Mouse (Mus musculus) T-helper 17 cell (primary cell): ENCODE data around the gene Bcap31.
"Not testable (repeated sequence)": the region's sequence is repeated elsewhere in the genome, so short reads cannot be mapped to it uniquely, and the experiment has no call there.

ENCODE experiments used
- in situ Hi-C, 2 experiments: fragments of 300-600 bp; cut with MboI, MseI; formaldehyde crosslinking; loops; 1 replicate in 1 of 2; 2 replicates in 1 of 2; pipeline ENCODE4 v1.15.1; 2025; ENCODE audit warnings: high pct_unique_total_duplicates in 2 of 2

Bcap31 gene

DNA sequence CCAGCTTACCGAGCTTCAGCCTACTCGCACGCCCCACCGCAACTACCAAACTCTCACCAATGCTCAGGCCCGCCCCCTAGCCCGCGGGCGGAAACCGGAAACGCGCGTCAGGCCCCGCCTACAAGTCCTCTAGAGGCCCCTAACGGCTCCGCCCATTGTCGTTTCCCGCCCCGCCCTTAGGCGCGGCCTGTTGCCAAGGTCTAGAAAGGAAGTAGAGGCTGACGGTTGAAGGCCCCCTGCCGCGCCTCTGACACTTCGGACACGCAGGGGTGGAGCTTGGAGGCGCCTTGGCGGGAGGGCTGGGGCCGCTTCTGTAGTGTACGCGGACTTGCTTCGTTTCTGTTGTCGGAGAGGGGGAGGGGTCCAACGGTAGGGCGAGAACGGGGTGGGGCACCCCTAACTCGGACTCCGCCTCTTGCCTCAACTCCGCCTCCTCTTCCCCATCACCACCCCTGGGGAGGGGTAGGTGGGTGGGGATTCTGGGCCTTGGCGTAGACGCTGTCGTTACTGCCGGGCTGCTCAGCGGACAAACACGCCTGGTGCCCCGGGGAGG, at the start of gene Bcap31, which contains the start of gene Abcd1:
Gene Bcap31, minus strand, starts transcription at position 67 of the 553 bp plus-strand sequence.
Gene Abcd1, plus strand, starts transcription at position 489 of the 553 bp plus-strand sequence.
- in situ Hi-C loops: no loop called here

DNA sequence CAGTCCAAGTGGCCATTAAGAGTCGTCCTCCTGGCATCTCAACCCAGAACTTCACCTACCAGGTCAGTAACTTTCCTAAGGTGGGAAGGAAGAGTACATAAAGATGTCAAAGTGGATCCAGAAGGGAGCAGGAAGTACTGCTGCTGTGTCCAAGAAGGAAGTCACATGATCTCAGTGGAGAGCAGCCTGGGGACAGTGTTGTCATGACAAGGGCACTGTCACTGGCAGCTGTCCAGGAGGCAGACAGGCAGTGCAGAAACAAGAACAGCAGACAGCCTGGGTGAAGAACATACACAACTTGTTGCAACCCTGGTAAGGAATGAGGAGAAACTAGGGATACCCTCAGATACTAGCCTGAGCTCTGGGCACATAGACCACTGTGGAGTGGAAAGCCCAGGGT, 49.3 kb upstream of the Bcap31 start:
- in situ Hi-C loops: loop anchor here in 1 of 2 experiments (10.0 kb wide), 1 partner anchor 1411 kb away; no protein-coding TSS in a partner anchor

DNA sequence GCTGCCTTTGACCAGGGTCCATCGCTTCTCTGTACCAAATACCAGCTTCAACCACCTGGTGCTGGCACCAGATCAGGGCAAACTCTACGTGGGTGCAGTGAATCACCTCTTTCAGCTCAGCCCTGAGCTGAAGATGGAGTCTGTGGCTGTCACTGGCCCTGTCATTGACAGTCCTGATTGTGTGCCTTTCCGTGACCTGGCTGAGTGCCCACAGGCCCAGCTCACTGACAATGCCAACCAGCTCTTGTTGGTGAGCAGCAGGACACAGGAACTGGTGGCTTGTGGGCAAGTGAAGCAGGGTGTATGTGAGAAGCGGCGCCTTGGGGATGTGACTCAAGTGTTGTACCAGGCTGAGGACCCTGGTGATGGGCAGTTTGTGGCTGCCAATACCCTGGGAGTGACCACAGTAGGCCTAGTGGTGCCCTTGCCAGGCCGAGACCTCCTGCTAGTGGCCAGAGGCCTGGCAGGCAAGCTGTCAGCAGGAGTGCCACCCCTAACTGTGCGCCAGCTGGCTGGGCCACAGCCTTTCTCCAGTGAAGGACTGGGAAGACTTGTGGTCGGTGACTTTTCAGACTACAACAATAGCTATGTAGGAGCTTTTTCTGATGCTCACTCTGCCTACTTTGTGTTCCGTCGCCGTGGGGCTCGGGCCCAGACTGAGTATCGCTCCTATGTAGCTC, 42.8 kb upstream of the Bcap31 start:
- in situ Hi-C loops: no loop called here

DNA sequence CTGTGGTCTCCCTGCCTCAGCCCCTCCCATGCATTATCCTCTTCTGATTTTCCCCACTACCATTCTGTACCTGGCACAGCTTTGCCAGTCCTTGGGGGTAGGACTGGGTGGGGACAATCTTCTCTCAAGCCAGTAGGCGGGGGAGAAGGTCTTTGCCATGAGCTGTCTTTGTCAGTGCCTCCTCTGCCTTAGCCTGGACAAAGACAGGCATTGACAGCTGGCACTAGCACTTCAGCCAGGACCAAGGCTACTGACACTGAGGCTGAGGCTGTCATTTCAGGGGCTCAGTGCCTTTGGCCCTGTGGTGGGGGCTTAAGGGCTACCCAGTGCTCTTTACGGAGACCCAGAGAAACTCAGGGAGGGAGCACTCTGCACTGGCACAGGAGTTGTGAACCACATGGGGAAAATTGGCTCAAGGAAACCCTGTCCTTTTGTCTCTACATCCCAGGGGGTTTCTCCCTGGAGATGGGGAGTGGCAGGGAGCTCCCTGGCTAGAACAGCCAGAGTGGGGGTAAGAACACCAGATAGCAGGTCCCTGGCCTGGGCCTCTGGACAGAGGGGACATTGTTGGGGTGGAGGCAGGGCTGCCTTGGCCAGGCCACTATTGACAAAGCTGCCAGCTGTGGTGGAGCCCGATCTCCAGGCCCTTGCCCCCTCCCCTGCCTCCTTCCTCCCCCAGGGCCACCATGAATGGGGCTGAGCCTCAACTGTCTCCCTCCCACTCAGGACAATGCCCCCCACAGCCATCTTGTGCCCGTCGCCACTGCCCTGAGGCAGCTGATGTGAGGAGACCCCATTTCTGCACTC, 40.6 kb upstream of the Bcap31 start, which contains the start of gene Plxnb3:
Gene Plxnb3, plus strand, starts transcription at position 757 of the 807 bp plus-strand sequence.
- in situ Hi-C loops: no loop called here

DNA sequence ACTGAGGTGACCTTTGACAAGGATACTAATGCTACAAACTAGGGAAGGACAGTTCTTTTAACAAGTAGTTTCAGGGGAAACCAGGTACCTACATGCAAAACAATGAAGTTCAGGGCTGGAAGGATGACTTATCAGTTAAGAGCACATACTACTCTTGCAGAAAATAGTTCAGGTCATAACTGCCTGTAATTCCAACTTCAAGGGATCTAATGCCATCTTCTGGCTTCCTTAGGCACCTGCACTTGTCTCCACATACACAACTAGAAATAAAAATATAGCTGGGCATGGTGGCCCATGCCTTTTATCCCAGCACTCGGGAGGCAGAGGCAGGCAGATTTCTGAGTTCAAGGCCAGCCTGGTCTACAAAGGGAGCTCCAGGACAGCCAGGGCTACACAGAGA, 33.0 kb upstream of the Bcap31 start:
- in situ Hi-C loops: no loop called here

DNA sequence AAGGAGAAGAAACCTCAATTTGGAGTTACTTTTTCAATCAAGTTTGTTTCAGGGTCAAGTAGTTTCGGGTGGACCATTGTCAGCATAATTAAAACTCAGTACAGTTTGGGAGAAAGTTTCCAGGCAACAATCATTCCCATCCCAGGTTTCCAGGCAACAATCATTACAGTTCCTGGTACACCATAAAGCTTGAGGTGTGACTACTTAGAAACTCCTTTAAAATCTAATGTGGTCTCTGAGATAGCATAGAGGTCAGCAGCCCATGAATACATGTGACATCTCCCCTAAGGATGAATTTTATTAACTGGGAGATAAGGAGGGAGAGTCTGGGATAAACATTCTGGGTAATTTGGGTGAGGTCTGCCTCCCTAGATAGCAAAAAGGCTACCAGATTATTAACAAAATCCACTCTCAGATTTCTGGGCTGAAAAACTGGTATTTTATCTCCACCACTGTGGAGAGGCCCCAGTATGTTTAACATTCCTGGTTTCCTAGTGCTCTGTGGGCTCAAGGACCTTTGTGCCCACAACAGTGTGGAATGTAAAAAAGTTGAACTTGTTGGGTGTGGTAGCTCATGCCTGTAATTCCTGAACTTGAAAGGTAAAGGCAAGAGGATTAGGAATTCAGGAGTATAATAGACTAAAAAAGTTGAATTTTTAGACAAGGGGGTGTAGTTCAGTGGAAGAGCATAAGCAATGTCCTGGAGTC, 29.0 kb upstream of the Bcap31 start:
- in situ Hi-C loops: no loop called here

DNA sequence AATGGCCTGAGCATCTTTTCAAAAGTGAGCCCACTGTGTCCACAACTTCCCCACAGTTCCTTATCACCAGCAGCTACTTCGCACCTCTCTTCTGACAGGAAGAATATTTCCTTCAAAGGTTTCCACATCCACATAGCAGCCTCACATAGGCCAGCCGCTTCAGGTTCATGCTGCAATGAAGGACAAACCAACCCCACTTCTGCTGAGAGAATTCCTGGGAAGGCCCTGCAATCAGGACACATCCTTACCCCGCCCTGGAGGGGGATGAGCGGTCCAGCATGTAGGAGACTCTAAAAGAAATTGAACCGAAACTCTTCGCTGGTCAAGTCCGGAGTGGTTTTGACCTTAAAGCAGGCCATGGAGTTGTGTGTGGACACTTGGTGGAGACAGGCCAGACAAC, 23.9 kb upstream of the Bcap31 start:
- in situ Hi-C loops: not testable (repeated sequence)

DNA sequence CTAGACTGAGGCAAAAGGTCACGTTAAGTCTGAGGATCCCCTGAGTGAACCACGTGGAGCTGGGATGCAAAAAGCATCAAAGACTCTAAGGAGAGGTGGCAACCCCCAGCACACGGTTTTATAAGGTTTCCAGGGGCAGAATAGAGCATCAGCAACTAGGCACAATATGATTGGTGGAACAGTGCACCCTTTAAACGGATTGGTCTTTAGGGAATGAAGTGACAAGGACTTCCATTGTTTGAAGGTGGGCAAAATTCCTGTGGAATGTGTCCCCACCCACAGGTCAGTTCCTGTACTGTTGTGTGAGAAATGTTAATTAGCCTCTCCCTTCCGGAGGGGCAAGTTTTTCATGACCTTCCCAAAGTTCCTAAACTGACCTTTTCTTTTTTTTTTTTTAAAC, 23.2 kb upstream of the Bcap31 start:
- in situ Hi-C loops: no loop called here

DNA sequence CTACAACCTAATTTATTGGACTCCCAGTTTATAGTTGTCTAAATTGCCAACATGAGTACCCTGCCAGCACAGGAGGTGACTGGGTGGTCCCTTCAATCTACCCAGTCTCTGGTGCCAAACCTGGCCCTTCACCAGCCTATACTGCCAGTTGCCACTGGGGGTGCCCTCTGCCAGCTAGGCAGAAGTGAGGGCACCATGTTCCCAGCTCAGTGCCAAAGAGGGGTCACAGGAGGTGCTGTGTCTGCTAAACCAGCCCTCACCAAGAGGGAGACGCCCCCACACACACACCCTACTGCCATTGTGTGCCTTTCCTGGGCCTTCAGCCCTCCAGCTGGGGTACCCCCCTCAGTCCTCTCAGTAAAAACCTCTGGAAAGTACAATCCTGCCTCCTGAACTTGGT, 22.2 kb upstream of the Bcap31 start:
- in situ Hi-C loops: no loop called here

DNA sequence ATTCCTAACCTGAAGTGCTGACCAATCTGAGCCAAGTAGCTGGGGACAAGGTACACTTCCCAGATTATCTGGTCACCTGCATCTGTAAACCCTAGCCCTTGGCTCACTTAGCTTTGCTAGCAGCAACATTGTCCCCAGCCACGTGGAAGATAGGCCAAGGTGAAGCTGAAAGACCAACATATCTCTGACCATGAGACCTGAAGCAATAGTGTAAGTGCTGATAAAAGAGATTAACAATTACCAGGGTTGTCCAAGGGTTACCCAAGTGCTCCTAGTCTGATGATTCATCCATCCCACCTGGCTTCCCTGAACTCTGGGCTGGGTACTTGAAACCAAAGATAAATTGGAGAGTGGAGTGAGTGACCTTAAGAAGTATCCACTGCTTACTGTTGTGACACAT, 14.9 kb upstream of the Bcap31 start:
- in situ Hi-C loops: no loop called here

DNA sequence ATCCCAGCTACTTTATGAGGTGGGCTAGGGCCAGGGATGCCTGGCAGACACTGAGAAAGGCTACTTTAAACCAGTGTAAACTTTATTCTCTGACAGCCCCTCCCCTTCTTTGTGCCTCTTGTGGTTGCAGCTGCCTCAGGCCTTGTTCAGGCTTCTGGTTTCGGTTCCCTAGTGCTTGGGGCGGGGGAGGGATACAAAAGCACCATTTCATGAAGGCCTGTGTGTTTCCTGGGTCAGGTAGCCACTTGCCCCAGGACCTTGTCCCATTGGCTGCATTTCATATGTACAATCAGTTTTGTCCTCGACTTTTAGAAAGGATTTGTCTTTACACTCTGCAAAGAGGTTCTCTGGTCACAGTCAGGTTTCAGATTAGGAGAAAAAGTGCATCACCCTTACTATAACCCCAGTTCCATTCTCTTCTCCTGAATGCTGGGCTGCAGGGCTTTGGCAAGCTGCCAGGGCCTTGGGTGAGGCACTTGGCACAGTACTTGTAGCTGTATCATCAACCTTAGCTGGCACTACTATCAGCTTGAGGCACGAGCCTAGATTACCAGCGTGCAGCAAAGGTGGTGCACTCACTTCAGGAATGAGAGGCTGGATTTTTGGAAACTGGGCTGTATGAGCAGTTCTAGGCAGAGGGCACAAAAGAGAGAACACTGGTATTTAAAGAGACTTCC, 2.8 kb upstream of the Bcap31 start:
- in situ Hi-C loops: no loop called here

DNA sequence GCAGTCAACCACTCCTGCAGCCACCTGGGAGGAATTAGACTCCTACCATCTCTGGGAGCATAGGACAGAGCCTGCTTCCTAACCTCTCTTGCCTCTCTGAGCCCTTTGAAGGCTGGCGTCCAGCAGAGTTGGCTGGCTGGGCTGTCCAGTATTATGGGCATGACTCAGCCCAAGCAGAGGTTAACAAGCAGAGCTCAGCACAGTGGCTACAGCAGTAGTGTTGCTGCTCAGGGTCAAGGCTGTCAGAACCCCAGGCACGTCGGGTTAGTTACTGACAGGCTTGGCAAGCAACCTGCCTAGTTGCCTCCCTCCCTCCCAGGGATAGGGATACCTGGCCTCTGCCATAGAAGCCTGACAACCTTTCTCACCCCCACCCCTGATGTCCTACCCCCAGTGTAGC, 2.3 kb upstream of the Bcap31 start:
- in situ Hi-C loops: no loop called here

DNA sequence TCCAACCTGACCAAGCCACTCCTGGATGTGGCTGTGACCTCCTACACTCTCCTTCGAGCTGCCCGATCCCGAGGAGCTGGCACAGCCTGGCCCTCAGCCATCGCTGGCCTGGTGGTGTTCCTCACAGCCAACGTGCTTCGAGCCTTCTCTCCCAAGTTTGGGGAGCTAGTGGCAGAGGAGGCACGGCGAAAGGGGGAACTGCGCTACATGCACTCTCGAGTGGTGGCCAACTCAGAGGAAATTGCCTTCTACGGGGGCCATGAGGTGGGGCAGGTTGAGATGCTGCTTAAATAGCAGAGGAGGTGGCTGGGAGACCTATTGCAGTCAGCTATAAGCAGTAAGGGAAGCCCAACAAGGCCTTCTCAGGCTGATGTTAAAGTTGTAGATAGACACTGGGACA, 1.7 kb upstream of the Bcap31 start:
- in situ Hi-C loops: no loop called here

DNA sequence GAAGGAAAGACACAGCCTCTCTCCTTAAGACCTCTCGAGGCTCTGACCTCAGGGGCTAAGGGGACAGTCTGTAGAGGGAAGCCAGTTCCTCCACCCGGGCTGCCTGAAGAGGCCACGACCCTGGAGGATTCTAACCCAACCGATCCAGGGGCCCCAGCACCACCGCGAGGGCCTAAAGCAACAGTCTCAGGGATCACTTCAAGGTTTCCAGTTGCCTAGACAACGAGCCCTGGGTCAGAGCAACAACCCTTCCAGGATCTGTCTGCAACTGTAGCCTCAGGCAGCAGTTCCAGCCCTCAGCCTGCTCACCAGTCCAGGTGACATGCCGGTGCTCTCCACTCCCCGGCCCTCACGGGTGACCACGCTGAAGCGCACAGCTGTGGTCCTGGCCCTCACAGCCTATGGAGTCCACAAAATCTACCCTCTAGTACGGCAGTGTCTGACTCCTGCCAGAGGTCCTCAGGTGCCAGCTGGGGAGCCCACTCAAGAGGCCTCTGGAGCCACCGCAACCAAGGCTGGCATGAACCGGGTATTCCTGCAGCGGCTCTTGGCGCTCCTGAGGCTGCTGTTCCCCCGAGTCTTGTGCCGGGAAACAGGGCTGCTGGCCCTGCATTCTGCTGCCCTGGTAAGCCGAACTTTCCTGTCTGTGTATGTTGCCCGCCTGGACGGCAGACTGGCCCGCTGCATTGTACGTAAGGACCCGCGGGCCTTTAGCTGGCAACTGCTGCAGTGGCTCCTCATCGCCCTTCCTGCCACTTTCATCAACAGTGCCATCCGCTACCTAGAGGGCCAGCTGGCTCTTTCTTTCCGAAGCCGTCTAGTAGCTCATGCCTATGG, 952 bp upstream of the Bcap31 start:
- in situ Hi-C loops: no loop called here

DNA sequence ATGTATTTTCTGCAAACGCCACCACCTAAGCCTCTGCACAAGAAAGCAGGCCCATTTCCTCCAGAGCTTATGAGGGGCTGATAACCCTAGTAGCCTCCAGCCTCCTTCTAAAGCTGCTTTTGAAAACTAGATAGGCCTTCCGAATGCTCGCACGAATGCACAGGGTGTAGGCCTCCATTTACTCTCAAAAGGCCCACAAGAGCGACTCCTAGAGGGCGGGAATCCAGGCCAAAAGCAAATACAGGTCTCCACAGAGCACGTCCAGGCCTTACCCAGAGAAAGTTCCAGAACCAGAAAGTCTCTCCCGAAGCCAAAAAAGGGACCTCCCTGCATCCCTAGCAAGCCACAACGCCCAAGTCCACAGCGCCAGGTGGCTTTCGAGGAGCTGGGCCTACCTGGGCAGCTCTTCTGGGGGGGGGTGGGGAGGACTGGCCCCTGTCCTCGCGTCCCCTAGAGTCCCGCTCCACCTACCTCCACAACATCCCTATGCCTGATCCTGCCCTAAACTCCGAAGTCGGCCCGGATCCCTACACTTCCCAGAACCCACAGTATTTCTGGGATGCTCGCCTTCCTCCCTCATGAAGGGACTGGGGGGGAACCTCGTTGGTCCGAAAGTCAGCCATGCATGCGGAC, 383 bp downstream of the Bcap31 start:
- in situ Hi-C loops: no loop called here

DNA sequence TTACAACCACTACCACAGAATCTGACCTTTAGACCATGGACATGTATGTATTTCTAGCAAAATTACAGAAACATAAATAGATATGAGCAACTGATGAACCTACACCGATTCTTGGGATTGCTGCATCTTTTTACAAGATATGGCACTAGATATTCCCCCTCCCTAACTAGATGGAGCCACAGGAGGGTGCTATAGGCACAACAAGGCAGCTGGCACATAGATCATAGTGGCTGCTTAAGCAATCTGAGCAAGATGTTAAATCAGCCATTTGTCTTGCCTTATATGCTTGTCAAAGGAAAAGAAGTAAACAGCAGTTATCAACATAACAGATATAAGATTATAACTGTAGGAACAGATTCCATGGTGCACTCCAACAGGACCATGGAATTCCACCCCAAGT, 15.5 kb downstream of the Bcap31 start:
- in situ Hi-C loops: no loop called here

DNA sequence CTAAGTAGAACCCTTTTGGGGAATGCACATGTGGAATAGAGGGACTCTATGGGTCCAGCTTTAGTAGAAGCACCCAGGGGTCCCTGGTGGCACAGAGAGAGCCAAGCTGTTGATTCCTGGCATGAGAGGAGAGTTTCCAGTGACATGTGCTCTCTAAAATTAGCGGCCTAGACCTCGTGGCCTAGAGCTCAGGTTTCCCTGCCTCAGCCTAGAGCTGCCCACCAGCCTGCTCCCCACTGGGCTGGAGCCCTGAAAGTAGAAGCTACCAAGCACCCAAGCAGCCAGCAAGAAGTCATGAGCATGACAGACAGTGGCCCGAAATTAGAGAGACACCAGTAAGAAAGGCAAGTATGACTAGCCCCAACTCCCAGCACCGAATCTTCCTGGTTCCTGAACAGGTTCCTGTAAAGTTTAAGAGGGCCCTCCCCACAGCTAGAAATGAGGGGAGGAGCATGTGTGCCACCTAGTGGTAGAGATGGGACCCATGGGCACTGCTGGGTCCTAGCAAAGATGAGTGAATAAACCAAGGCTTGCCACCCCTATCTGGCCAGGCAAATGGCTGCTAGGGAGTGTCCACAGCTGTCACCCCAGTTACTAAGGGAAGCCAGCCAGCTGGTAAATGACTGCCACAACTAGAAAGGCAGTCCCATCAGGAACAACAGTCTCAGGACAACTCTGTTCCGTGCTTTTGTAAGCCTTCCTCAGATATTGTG, 24.9 kb downstream of the Bcap31 start:
- in situ Hi-C loops: loop anchor here in 1 of 2 experiments (10.0 kb wide), 1 partner anchor 1434 kb away; no protein-coding TSS in a partner anchor

DNA sequence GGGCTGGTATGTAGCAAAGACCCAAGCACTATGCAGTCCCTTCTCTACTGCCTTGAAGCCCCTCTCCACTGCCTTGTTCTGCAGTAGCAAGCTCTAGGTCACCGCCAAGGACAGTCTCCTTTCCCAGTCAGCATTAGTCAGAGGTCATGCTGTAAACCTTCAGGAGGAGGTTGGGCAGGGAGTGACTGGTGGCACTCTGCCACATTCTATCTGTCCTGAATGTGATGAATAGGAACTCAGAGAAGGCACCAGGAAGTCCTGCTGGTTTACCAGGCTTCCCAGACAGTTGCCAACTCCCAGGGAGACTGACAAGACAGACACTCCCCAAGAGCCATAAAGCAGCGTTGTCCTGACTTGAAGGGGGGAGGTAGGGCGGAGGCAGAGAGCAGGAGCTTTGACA, 30.3 kb downstream of the Bcap31 start:
- in situ Hi-C loops: no loop called here

DNA sequence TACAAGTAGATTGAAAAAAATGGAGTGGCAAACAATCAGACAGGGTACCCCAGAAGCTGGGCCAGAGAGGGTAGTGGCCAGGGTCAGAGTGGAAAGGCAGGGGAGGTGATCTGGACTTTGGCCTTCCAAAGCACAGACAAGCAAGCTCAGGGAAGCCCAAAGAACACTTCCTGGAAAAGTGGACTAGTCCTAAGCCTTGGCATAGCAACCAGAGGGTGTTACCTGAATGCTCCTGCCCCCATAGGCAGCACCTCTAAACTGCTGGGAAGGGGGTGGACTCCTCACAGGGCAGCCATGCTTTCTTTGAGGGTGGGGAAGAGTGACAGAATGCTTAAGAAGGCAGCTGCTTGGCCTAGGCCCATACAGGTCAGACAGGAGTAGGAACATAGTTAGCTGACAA, 31.0 kb downstream of the Bcap31 start:
- in situ Hi-C loops: no loop called here
